Mouse (Mus musculus) kidney, adult 8-10 months (tissue): ENCODE measurements around the gene Ramp3.
"Not testable (repeated sequence)": the region's sequence is repeated elsewhere in the genome, so short reads cannot be mapped to it uniquely, and the experiment has no call there.

Source experiments
- DNase-seq, 2 experiments: peaks; one replicate each; pipeline ENCODE4 v3.0.0; 2022

Ramp3 gene

DNA sequence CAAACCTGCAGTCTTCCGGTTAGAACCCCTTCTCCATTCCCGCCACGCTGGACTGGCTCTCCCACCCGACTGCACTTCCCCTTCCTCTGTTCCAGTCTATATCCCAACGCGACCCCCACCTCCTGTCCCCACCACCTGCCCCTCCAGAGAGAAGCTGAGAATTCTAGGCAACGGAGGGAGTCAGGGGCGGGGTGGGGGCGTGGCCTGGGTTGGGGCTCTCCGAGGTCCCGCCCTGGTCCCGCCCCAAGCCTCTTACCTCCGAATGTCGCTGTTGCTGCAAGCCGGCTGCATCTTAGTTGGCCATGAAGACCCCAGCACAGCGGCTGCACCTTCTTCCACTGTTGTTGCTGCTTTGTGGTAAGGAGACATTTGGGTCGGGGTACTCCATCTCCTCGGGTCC is at the start of gene Ramp3:
Gene Ramp3 (plus strand): TSS at position 251 of the 400 bp plus-strand sequence.
- DNase-seq, result peak; percentile 23 to 33

DNA sequence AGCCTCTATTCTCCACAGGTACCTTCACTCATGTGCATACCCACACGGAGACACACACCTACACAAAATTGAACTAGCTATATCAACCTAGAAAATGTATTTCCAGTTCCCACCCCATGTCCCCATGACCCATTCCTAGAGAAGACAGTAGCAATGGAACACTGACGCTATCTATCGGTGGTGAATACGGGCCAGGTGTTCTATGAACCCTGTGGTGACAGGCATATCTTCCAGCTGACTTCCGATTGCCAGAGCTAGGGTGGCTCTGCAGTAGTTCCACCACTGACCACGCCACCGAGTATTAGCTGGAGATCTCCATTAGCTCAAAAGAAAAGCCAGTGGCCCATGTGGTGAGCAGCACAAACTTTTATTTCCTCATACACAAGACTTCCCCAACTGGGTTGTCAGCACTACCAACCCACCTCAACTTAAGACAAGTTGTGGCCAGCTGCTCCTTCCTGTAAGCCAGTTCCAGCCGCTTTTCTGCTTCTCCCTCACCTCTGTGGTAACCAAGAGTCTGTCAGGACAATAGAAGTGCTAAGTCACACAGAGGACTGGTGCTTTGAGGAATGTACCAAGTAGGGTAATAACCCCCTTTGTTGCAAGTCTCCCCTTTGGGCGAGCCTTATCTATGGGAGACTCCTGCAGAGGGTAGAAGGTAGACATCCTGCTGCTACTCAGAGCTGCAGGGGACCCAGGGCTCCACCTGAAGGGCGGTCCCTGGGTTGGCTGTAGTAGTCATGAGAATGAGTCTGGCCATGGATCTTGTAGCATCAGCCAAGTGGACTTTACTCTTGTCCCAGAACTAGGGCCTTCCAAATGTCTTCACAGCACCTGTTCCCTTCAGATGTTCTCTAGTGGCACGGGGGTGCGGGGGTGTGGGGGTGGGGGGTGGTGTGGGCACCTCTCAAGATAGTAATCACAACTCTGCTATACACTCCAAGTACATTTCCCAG is 42.8 kb upstream of the Ramp3 start:
- peak in 1 of 2 experiments; percentile 34 for DNase-seq

GRCm38 (mm10) chr11:6623704-6624103 is 34.6 kb upstream of the Ramp3 start:
- no peak for DNase-seq

DNA sequence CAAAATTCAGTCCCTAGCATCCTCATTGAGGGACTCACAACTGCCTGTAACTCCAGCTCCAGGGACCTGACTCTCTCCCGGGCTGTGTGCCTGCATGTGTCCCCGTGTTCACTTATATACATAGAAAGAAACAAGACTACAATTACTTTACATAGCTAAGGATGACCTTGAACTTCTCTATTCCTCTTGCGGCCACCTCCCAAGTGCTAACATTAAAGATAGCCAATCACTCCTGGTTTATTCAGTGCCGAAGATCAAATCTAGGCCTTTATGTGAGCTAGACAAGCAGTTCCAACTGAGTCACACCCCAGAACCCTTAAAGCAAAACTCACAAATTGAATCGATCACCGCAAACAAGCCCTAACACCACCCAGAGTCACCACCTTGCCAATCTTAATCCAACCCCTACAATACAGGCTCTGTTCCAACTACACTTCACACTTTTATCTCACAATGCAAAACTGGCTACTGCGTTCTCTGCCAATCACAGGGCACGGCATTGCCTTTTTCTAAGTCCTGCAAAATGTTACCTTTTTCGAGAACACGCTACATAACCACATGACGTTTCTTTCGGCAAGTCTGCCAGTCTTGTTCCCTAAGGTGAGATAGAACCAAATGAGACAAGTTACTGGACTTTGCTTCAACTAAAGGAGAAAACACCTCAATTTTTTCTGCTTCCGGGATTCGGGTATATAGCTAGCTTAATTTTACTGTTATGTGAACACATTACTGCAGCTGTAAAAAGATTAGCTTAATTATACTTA is 33.5 kb upstream of the Ramp3 start:
- DNase-seq, result no peak

DNA sequence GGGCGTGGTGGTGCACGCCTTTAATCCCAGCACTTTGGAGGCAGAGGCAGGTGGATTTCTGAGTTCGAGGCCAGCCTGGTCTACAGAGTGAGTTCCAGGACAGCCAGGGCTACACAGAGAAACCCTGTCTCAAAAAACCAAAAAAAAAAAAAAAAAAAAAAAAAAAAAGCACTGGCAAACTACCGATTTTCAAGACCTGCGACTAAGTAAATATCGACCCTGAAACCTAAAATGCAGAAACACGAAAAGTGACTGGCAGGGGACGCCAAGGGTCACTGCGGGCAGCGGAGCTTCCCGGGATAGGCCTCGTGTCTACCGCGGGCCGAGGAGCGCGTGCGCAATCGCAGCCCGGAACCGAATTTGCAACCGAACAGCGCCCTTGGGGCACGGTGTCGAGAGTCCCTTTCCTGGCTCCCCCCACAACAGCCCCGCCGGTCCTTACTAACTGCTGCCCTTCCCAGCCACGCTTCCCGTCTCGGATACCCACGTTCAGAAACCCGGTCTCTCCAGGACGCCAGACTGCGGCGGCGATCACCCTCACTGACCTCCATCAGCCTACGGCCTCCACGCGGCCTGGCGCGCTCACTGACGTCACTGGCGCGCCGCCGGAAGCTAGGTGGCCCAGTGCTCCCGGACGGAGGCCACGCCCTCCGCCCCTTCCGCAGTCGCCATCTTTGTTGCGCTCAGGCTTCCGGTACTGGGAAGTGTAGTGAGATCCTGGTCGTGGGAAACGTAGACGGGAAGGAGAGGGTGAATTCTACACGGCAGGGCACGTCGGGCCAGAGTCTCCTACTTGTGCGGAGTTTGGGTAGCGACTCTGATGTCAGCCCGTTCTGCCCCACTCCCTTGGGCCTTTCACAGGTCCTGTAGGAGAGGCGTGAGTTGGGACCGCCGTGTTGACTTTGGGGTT is 32.6 kb upstream of the Ramp3 start, which contains the start of gene Tbrg4:
Gene Tbrg4 (minus strand): TSS at position 590 of the 910 bp plus-strand sequence.
- DNase-seq, result peak; percentile 91 to 92

- DNase-seq, result no peak
Measured at GRCm38 (mm10) chr11:6626388-6626772, 31.9 kb upstream of the Ramp3 start.

DNA sequence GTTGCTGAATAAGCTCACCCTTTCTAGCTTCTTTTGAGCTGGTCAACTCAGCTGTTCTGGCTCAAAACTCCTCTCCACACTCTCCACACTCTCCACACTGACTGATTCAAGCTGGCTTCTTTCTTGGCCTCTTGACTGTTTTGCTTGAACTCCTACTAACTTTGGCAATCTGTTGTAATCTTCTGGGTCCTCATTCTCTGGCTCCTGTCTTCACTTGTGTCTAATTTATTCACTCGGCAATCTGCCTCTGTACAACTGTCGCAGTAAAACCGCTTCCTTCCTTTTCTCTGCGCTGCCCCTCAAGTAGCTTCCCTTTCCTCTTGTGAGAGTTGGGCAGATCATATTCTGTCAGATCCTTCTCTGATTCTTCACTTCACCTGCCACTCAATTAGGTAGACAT is 30.6 kb upstream of the Ramp3 start:
- no peak for DNase-seq

GRCm38 (mm10) chr11:6628568-6628967 is 29.8 kb upstream of the Ramp3 start:
- peak in 1 of 2 experiments; percentile 53 for DNase-seq

DNA sequence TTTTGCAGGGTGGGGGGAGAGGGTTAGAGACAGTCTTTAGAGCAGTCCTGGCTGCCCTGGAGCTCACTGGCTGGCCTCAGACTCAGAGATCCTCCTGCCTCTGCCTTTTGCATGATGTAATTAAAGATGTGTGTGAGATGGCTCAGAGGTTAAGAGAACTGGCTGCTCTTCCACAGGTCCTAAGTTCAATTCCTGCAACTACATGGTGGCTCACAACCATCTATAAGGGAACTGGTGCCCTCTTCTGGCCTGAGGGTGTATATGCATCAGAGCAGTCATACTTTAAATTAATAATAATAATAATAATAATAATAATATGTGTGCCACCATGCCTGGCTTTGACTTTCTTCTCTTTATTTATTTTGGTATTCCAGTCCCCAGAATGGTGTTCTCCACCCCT is 28.7 kb upstream of the Ramp3 start:
- DNase-seq, result no peak

- no peak for DNase-seq
Measured at GRCm38 (mm10) chr11:6636150-6636549, 22.2 kb upstream of the Ramp3 start.

GRCm38 (mm10) chr11:6638537-6638936 is 19.8 kb upstream of the Ramp3 start, which contains the start of gene Wap:
Gene Wap, minus strand, starts transcription at chr11:6638637.
- DNase-seq, result no peak

DNA sequence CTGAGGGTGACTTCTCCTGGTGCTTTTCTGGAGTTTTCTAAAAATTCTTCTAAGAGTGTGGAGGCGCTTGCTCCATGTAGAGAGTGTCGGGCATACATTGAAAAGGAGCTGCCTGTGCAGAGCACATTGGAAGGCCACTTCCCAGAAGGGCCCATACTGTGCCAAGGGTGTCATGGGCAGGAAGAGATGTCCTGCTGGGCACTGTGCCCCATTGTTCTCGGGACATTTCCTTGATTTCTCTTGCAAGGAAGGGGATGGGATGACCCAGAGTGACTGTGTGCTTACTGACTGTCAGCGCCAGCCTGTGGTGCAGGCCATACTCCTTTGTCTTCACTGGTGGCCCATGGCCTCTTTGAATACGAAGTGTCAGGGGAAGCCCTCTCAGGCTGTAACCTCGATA is 19.2 kb upstream of the Ramp3 start:
- DNase-seq, result no peak

- DNase-seq, result no peak
Measured at GRCm38 (mm10) chr11:6644566-6644965, 13.8 kb upstream of the Ramp3 start.

GRCm38 (mm10) chr11:6647831-6648724 is 10.2 kb upstream of the Ramp3 start:
- no peak for DNase-seq

GRCm38 (mm10) chr11:6650519-6650918 is 7.8 kb upstream of the Ramp3 start:
- DNase-seq, result no peak

DNA sequence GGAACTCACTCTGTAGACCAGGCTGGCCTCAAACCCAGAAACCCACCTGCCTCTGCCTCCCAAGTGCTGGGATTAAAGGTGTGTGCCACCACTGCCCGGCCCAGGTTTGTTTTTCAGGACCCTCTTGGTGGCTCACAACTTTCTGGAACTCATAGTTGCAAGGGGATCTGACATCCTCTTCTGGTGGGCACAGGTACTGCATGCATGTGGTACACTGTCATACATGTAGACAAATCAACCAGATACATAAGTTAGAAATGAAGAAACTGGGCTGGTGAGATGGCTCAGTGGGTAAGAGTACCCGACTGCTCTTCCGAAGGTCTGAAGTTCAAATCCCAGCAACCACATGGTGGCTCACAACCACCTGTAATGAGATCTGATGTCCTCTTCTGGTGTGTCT is 5.3 kb upstream of the Ramp3 start:
- DNase-seq, result not testable (repeated sequence)

- DNase-seq, result peak; percentile 60 to 87
Measured at GRCm38 (mm10) chr11:6654903-6655302, 3.4 kb upstream of the Ramp3 start.

DNA sequence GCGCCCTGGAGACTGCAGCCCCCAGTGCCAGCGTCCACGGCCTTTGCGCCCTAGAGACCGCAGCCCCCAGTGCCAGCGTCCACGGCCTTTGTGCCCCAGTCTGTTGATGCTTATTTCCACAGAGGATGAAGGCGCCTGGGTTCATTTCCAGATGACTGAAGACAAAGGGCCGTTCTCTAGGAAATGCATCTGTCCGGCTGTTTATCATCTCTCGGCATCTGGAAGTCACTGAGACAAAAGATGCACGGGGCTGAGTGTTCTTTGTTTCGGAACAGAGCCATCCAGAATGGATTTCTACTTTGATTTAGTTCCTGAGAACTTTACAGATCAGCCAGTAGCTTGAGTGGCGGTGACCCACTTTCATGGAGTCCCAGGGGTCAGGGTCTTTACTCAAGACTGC is 2.9 kb downstream of the Ramp3 start:
- DNase-seq, result no peak

DNA sequence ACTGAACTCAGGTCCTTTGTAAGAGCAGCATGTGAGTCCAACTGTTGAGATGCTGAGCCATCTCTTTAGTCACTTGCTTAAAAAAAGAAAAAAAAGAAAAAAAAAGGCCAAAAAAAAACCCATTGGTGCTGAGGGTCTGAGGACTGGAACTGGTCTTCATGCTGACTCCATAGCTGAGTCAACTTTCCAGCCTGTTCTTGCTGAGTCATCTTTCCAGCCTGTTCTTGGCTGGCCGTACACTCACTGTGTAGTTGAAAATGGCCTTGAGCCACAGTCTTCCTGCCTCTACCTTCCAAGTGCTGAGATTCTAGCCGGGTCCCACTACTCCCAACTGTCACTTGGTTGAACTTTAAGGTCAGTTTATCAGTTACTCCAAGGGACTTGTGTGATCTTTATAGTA is 8.3 kb downstream of the Ramp3 start:
- DNase-seq, result no peak

DNA sequence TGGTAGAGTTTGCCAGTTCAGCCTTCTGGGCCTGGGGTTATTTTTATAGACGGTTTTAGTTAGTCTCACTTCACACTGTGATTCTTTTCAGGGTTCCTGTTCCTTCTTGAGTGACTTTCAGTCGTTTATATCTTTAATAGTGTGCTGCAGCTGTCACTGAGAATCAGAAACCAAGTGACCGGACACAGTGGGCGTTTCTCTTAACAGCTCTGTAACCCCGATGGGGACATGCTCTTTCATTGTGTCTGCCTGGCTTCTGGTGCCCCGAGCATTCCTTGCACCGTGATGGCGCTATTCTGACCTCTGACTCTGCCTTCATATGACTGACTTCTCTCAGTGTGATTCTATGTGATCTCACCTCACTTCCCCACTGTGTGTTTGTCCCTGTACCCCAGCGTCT is 10.7 kb downstream of the Ramp3 start:
- no peak for DNase-seq

DNA sequence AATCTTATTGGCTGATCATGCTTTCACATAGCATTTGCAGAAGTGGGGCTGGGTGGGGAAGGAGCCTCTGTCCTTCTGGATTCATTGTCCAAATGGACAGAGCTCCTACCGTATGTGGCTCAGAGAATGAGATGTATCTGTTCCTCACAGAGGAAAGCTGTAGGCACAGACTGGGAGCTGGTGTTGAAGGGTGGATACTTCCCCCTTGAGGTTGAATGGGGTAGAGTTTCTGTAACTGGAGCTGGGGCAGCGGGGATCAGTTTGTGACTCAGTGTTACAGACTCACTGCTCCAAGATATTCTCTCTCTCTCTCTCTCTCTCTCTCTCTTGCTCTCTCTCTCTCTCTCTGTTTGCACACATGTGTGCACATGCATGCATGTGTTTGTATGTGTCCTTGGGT is 11.7 kb downstream of the Ramp3 start:
- no peak for DNase-seq

- DNase-seq, result peak; percentile 69 to 77
Measured at GRCm38 (mm10) chr11:6670826-6671225, 12.5 kb downstream of the Ramp3 start.
